Comparison of ENCODE assay signal across 17 mouse cellular contexts in the genomic region with DNA sequence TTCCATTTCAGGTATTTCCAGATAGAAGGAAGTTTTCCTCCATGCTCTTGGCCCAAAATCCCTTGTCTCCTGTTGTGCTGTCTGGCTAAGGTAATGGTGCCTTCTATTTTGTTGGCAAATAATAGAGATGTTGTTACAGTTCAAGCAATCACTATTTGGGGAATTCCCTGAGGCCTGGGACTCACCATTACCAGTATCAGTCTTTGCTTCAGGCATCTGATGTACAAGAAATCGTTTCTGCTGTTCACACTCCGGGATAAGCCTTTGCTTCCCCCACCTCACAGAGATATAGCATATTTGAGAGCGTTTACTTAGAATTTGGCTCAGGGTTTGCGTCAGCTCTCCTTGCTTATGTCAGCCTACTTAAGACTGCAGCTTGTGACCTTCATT. TPM values are rescaled to one million over a fixed set of nuclear protein-coding genes. Genes with fewer than 3 reads are reported as not detected.
DNase-seq lines count a peak whose midpoint lies in the region; ATAC-seq lines count a peak whose summit lies in the region.
"Had no signal": no experiment of that assay in that cellular context is flagged by ENCODE, and none has a peak within 500 bp of the region (broad histone marks: within the 10 kb centered on the region; RNA-seq: fewer than 3 reads in every experiment).

No protein-coding gene starts in this region.

- no peak overlapping the region for H3K27ac ChIP-seq in heart, embryonic 16.5 days (ENCODE audit: low read length)
- H3K27ac ChIP-seq in lung, embryonic 15.5 days: peak overlapping the region; percentile 45
- no peak overlapping the region for H3K27ac ChIP-seq in intestine, embryonic 16.5 days (ENCODE audit: low read length)
- H3K27ac ChIP-seq in stomach, embryonic 16.5 days (ENCODE audit: low read length): peak overlapping the region; percentile 70
- H3K27ac ChIP-seq in midbrain, embryonic 16.5 days (ENCODE audit: low read length): no peak overlapping the region
- H3K27ac ChIP-seq: hindbrain, embryonic 12.5 days; limb, embryonic 12.5 days; midbrain, embryonic 13.5 days had no signal

- no peaks in the 10 kb centered on the region for H3K9me3 ChIP-seq in heart, embryonic 16.5 days (replicated peaks; ENCODE audit: control insufficient read depth, low read length)
- H3K9me3 ChIP-seq in lung, embryonic 15.5 days: no peaks in the 10 kb centered on the region
- no peaks in the 10 kb centered on the region for H3K9me3 ChIP-seq in intestine, embryonic 16.5 days (ENCODE audit: control insufficient read depth, low read length)
- H3K9me3 ChIP-seq in stomach, embryonic 16.5 days (replicated peaks; ENCODE audit: control insufficient read depth, low read length): no peaks in the 10 kb centered on the region
- no peaks in the 10 kb centered on the region for H3K9me3 ChIP-seq in midbrain, embryonic 16.5 days (replicated peaks; ENCODE audit: control insufficient read depth, low read length, poor library complexity, severe bottlenecking)
- H3K9me3 ChIP-seq: hindbrain, embryonic 12.5 days; limb, embryonic 12.5 days; midbrain, embryonic 13.5 days had no signal

- 0 out of 2 replicates have a peak overlapping the region, but pooled peaks have one; percentile 53 for H3K4me2 ChIP-seq in heart, embryonic 16.5 days (ENCODE audit: low read depth, low read length)
- H3K4me2 ChIP-seq in lung, embryonic 15.5 days: peak overlapping the region; percentile 38; the same call in 1 of the 2 replicates
- H3K4me2 ChIP-seq in intestine, embryonic 16.5 days (ENCODE audit: low read depth, low read length): peak overlapping the region; percentile 39; the same call in 1 of the 2 replicates
- peak overlapping the region; percentile 33 for H3K4me2 ChIP-seq in stomach, embryonic 16.5 days (ENCODE audit: low read depth, low read length)
- H3K4me2 ChIP-seq in midbrain, embryonic 16.5 days (ENCODE audit: low read length): no peak overlapping the region
- H3K4me2 ChIP-seq: midbrain, embryonic 13.5 days had no signal

- intact Hi-C loops in heart, postnatal 36 days (cut with DNase I): loop anchor here (5.0 to 10.0 kb wide), 3 partner anchors 126 to 608 kb away; no protein-coding TSS in a partner anchor

- ATAC-seq in heart, embryonic 16.5 days (replicated peaks; ENCODE audit: extremely low read depth, insufficient read depth, low FRiP score): no peak
- ATAC-seq in lung, embryonic 15.5 days (ENCODE audit: borderline replicate concordance, extremely low read depth, low FRiP score, low TSS enrichment): no peak
- 0 out of 2 replicates have a peak, but pooled peaks have one; percentile 3 for ATAC-seq in intestine, embryonic 16.5 days
- no peak for ATAC-seq in stomach, embryonic 16.5 days (ENCODE audit: insufficient read depth, low FRiP score)
- no peak for ATAC-seq in midbrain, embryonic 16.5 days

- DNase-seq in heart, postnatal 36 days: no peak
- no peak for DNase-seq in lung, postnatal 14 days
- no peak for DNase-seq in cerebellum, postnatal 36 days

- no peaks in the 10 kb centered on the region for H3K27me3 ChIP-seq in heart, embryonic 16.5 days (ENCODE audit: control insufficient read depth, insufficient read depth, low read length)
- H3K27me3 ChIP-seq in lung, embryonic 15.5 days: no peaks in the 10 kb centered on the region
- no peaks in the 10 kb centered on the region for H3K27me3 ChIP-seq in intestine, embryonic 16.5 days (replicated peaks; ENCODE audit: control insufficient read depth, insufficient read depth, low read length)
- H3K27me3 ChIP-seq in stomach, embryonic 16.5 days (ENCODE audit: control insufficient read depth, insufficient read depth, low read length): no peaks in the 10 kb centered on the region
- H3K27me3 ChIP-seq in midbrain, embryonic 16.5 days (ENCODE audit: control insufficient read depth, insufficient read depth, low read depth, low read length): no peaks in the 10 kb centered on the region
- H3K27me3 ChIP-seq: hindbrain, embryonic 12.5 days; limb, embryonic 12.5 days; midbrain, embryonic 13.5 days had no signal

- no peaks in the 10 kb centered on the region for H3K4me1 ChIP-seq in heart, embryonic 16.5 days (ENCODE audit: control insufficient read depth, insufficient read depth, low read length)
- no peaks in the 10 kb centered on the region for H3K4me1 ChIP-seq in lung, embryonic 15.5 days
- 0 out of 2 replicates have a peak, but pooled peaks cover 5% of the 10 kb centered on the region for H3K4me1 ChIP-seq in intestine, embryonic 16.5 days (ENCODE audit: control insufficient read depth, insufficient read depth, low read length)
- H3K4me1 ChIP-seq in stomach, embryonic 16.5 days (ENCODE audit: control insufficient read depth, insufficient read depth, low read length): no peaks in the 10 kb centered on the region
- H3K4me1 ChIP-seq in midbrain, embryonic 16.5 days (ENCODE audit: control insufficient read depth, insufficient read depth, low read length): no peaks in the 10 kb centered on the region; the same call in 1 of the 2 replicates
- H3K4me1 ChIP-seq: hindbrain, embryonic 12.5 days had no signal

- H3K4me3 ChIP-seq in heart, embryonic 16.5 days (ENCODE audit: low read length): no peak overlapping the region
- H3K4me3 ChIP-seq in lung, embryonic 15.5 days: no peak overlapping the region
- no peak overlapping the region; the same call in 1 of the 2 replicates for H3K4me3 ChIP-seq in intestine, embryonic 16.5 days (ENCODE audit: low read length)
- 0 out of 2 replicates have a peak overlapping the region, but pooled peaks have one; percentile 0 for H3K4me3 ChIP-seq in stomach, embryonic 16.5 days (replicated peaks; ENCODE audit: low read length)
- no peak overlapping the region for H3K4me3 ChIP-seq in midbrain, embryonic 16.5 days (ENCODE audit: low read depth, low read length)
- H3K4me3 ChIP-seq: hindbrain, embryonic 12.5 days; limb, embryonic 12.5 days; midbrain, embryonic 13.5 days had no signal

- H3K9ac ChIP-seq in heart, embryonic 16.5 days (ENCODE audit: low read length): no peak overlapping the region
- H3K9ac ChIP-seq in lung, embryonic 15.5 days: no peak overlapping the region
- no peak overlapping the region for H3K9ac ChIP-seq in intestine, embryonic 16.5 days (ENCODE audit: low read depth, low read length)
- no peak overlapping the region for H3K9ac ChIP-seq in stomach, embryonic 16.5 days (ENCODE audit: low read length)
- no peak overlapping the region for H3K9ac ChIP-seq in midbrain, embryonic 16.5 days (ENCODE audit: low read depth, low read length)
- H3K9ac ChIP-seq: hindbrain, embryonic 12.5 days; limb, embryonic 12.5 days; midbrain, embryonic 13.5 days had no signal

- H3K36me3 ChIP-seq in heart, embryonic 16.5 days (ENCODE audit: control insufficient read depth, insufficient read depth): no peaks in the 10 kb centered on the region
- no peaks in the 10 kb centered on the region for H3K36me3 ChIP-seq in lung, embryonic 15.5 days
- no peaks in the 10 kb centered on the region for H3K36me3 ChIP-seq in intestine, embryonic 16.5 days (ENCODE audit: control insufficient read depth, insufficient read depth, low read length)
- no peaks in the 10 kb centered on the region for H3K36me3 ChIP-seq in stomach, embryonic 16.5 days (ENCODE audit: control insufficient read depth, insufficient read depth, low read length)
- H3K36me3 ChIP-seq in midbrain, embryonic 16.5 days (ENCODE audit: control insufficient read depth, insufficient read depth, low read length): no peaks in the 10 kb centered on the region
- H3K36me3 ChIP-seq: hindbrain, embryonic 12.5 days; limb, embryonic 12.5 days; midbrain, embryonic 13.5 days had no signal

- WGBS in heart, embryonic 16.5 days: 74% methylated on average over 4 of the region's 4 CpGs
- WGBS in lung, embryonic 15.5 days: 53% methylated on average over 4 of the region's 4 CpGs
- WGBS in intestine, embryonic 16.5 days: 71% methylated on average over 4 of the region's 4 CpGs
- 62% methylated on average over 4 of the region's 4 CpGs for WGBS in stomach, embryonic 16.5 days
- WGBS in midbrain, embryonic 16.5 days: 79% methylated on average over 4 of the region's 4 CpGs

RNA-seq across cellular contexts. Expression of a gene that starts 12.5 kb away (rescaled TPM):
- polyA plus RNA-seq in heart, embryonic 16.5 days (2015; fragmentation: Nextera tagmentation; extraction: Ambion mirVana): not detected in 2 replicates
- not detected for total RNA-seq in heart, postnatal 36 days (2021)
- not detected in 2 replicates for polyA plus RNA-seq in lung, embryonic 15.5 days (2015; fragmentation: Nextera tagmentation; extraction: Ambion mirVana)
- not detected in 2 replicates for polyA plus RNA-seq in intestine, embryonic 16.5 days (2015; fragmentation: Nextera tagmentation; extraction: Ambion mirVana)
- not detected in 2 replicates for polyA plus RNA-seq in stomach, embryonic 16.5 days (2015; fragmentation: Nextera tagmentation; extraction: Ambion mirVana)
- polyA plus RNA-seq in midbrain, embryonic 16.5 days (2015; fragmentation: Nextera tagmentation; extraction: Ambion mirVana): not detected in 2 replicates
- total RNA-seq: gastrocnemius, postnatal 4 days; layer of hippocampus, postnatal 10 days; neutrophil, adult 5-6 weeks had no signal
- polyA plus RNA-seq: forebrain, embryonic 11.5 days; heart, embryonic 14.5 days; hindbrain, embryonic 12.5 days; limb, embryonic 12.5 days; midbrain, embryonic 13.5 days; thymus, adult 2 months had no signal

RNA-seq across cellular contexts. Expression of a gene that starts 19.6 kb away (rescaled TPM):
- polyA plus RNA-seq in heart, embryonic 16.5 days (2015; fragmentation: Nextera tagmentation; extraction: Ambion mirVana): 14.4 and 14.7 TPM in 2 replicates
- total RNA-seq in heart, postnatal 36 days (2021): 10 to 100 TPM; 23.8 to 24.0 TPM
- 13.6 and 14.6 TPM in 2 replicates for polyA plus RNA-seq in lung, embryonic 15.5 days (2015; fragmentation: Nextera tagmentation; extraction: Ambion mirVana)
- polyA plus RNA-seq in intestine, embryonic 16.5 days (2015; fragmentation: Nextera tagmentation; extraction: Ambion mirVana): 12.8 and 13.9 TPM in 2 replicates
- polyA plus RNA-seq in stomach, embryonic 16.5 days (2015; fragmentation: Nextera tagmentation; extraction: Ambion mirVana): 18.3 and 20.7 TPM in 2 replicates
- 48.4 and 60.7 TPM in 2 replicates for polyA plus RNA-seq in midbrain, embryonic 16.5 days (2015; fragmentation: Nextera tagmentation; extraction: Ambion mirVana)

Comparison
In these comparisons a context has a peak if more than half of its experiments do, and no peak if none do; other contexts are left out.
1. H3K27ac ChIP-seq: peak in lung, embryonic 15.5 days (single experiment) and stomach, embryonic 16.5 days (single experiment); none in heart, embryonic 16.5 days (single experiment), intestine, embryonic 16.5 days (single experiment) and midbrain, embryonic 16.5 days (single experiment).